Mouse (Mus musculus): ENCODE results near the gene Paqr5. TPM values are rescaled to one million over a fixed set of nuclear protein-coding genes. Genes with fewer than 3 reads are reported as not detected.

Paqr5 gene
- polyA plus RNA-seq (2015; fragmentation: Nextera tagmentation; extraction: Ambion mirVana): 0.24 and 3.7 TPM in 2 replicates

DNA sequence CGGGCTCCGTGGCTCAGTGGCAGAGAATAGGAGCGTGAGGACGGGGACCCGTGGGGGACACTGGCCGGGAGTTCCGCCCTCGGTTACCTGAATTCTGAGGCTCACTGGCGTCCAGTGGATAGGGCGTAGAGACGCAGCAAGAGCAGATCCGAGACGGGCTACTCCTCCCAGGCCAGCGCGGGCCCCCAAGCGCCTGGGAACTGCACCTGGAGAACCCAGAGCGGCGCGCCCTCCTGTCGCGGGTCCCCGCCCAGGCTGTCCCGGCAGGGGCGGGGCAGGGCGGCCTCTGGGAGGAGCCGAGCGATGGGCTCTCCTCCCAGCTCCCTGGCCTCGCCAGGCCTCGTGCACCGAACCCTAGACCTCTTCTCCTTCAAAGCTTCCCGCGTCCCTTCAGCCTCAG, at the start of gene Paqr5:
TSS of gene Paqr5 (minus strand) at position 257 of the 400 bp plus-strand sequence.
- no peak within 1 kb of the TSS for H3K9ac ChIP-seq (replicated peaks)
- H3K27ac ChIP-seq (replicated peaks): no peak within 1 kb of the TSS
- no peak for ATAC-seq (ENCODE audit: low FRiP score)
- WGBS: 2% methylated on average over 32 of the region's 32 CpGs
- peaks cover 11% of the 10 kb centered on the region for H3K4me1 ChIP-seq
- H3K36me3 ChIP-seq: no peaks in the 10 kb centered on the region
- peak within 1 kb of the TSS; percentile 28 for H3K4me3 ChIP-seq (replicated peaks)
- H3K4me2 ChIP-seq: peak within 1 kb of the TSS; percentile 60
- peaks cover 26% of the 10 kb centered on the region for H3K27me3 ChIP-seq (replicated peaks)
- no peaks in the 10 kb centered on the region for H3K9me3 ChIP-seq (replicated peaks)

DNA sequence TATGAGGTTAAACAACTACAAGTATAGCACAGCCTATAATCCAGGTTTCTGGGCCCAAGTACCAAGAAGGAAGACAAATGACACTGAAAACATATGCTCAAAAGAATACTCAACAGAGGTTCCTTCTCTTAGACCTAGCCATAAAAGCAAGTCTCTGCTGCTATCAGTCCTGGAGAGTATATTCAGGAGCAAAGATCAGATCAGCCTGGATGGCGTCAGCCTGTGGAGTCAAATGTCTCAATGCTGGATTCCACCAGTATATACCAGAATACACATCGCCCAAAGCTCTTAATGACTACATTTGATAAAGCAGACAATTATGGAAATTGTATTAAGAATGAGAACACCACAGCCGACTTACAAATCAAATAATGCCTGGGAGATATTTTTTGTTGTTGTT, 35.6 kb upstream of the Paqr5 start:
- H3K9ac ChIP-seq (replicated peaks): no peak overlapping the region
- no peak overlapping the region for H3K4me3 ChIP-seq (replicated peaks)
- no peak overlapping the region for H3K4me2 ChIP-seq
- no peak overlapping the region for H3K27ac ChIP-seq (replicated peaks)
- ATAC-seq (ENCODE audit: low FRiP score): no peak
- H3K9me3 ChIP-seq (replicated peaks): no peaks in the 10 kb centered on the region
- no peaks in the 10 kb centered on the region for H3K27me3 ChIP-seq (replicated peaks)
- 91% methylated on average over 3 of the region's 3 CpGs for WGBS
- peaks cover 15% of the 10 kb centered on the region; the same call in 1 of the 2 replicates for H3K36me3 ChIP-seq
- H3K4me1 ChIP-seq: no peaks in the 10 kb centered on the region

DNA sequence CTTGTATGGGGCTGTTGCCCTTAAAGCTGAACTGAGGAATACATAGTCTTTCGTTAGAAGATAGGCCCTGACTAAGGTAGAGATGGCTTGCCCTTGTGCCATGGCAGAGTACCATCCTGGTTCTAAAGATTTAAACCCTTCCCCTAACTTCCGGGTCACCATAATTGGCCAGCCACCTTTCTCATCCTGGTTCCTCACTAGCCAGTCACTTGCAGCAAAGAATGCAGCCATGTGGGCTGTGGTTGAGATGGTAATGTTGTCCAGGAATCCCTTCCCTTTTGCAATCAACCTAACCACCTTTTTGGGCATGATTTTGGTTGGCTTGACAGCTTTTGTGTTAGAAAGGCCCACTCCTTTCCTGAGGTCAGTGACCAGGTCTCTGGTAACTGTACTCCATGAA, 33.8 kb upstream of the Paqr5 start:
- Histone ChIP-seq H3K4me2 (no peak overlapping the region), H3K9me3 (replicated peaks) (no peaks in the 10 kb centered on the region), H3K36me3 (peaks cover 15% of the 10 kb centered on the region; the same call in 1 of the 2 replicates), H3K27ac (replicated peaks) (no peak overlapping the region), H3K4me1 (no peaks in the 10 kb centered on the region), H3K27me3 (replicated peaks) (no peaks in the 10 kb centered on the region), H3K9ac (replicated peaks) (no peak overlapping the region), H3K4me3 (replicated peaks) (no peak overlapping the region)
- ATAC-seq (ENCODE audit: low FRiP score): no peak
- WGBS: 92% methylated on average over 2 of the region's 2 CpGs

DNA sequence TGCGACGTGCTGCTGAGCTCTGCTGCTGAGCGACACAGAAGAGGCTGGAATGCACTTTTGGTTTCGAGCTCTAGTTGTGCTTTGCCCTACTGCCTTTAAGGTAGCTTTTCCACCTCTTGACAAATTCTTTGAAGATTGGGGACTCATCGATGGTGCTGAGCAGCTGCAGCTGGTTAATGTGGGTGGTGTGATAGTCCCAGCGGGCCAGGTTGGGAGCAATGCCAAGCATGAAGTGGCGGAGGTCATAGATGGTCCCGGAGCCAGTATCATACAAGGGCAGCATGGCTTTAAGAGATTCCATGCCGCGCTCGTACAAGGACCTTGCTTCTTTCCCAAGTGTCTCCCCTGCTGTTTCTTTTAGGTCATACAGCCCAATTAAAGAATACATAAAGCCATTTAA, 33.3 kb upstream of the Paqr5 start:
- no peak overlapping the region for H3K4me2 ChIP-seq
- H3K4me3 ChIP-seq (replicated peaks): no peak overlapping the region
- WGBS: 78% methylated on average over 11 of the region's 11 CpGs
- no peaks in the 10 kb centered on the region for H3K4me1 ChIP-seq
- H3K9ac ChIP-seq (replicated peaks): no peak overlapping the region
- H3K9me3 ChIP-seq (replicated peaks): no peaks in the 10 kb centered on the region
- no peak overlapping the region for H3K27ac ChIP-seq (replicated peaks)
- peaks cover 15% of the 10 kb centered on the region; the same call in 1 of the 2 replicates for H3K36me3 ChIP-seq
- no peaks in the 10 kb centered on the region for H3K27me3 ChIP-seq (replicated peaks)
- no peak for ATAC-seq (ENCODE audit: low FRiP score)

DNA sequence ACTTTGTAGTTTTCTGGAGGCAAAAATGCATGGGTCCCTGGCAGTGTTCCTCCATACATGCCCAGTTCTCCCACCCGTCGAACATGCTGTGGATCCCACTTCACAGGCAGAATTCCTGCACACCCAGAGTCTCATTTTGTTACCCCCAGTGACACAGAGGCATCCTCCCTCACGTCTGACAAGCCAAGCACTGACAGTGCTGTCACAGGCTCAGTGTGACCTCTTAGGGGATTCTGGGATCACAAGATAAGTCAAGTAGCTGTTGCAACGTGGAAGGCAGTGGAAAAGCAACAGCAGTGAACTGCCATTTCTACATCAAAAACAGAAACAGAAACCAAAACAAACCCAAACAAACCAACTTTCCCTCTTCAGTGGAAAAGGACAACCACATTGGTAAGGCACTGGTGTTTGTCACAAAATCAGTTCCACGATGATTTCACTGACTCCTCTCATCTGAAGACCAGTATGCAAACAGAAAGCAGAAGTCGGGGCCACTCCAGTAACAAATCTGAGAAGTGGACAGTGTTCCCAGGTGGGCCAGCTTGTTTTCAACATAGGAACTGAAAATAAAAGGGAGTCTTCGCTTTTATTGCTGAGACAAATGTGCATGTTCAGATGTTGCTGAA, 31.3 kb upstream of the Paqr5 start:
- Histone ChIP-seq H3K27ac (replicated peaks) (no peak overlapping the region), H3K4me3 (replicated peaks) (no peak overlapping the region), H3K4me1 (no peaks in the 10 kb centered on the region), H3K9ac (replicated peaks) (no peak overlapping the region), H3K9me3 (replicated peaks) (no peaks in the 10 kb centered on the region), H3K4me2 (no peak overlapping the region), H3K27me3 (replicated peaks) (no peaks in the 10 kb centered on the region), H3K36me3 (peaks cover 18% of the 10 kb centered on the region; the same call in 1 of the 2 replicates)
- WGBS: 81% methylated on average over 7 of the region's 7 CpGs
- ATAC-seq (ENCODE audit: low FRiP score): no peak

DNA sequence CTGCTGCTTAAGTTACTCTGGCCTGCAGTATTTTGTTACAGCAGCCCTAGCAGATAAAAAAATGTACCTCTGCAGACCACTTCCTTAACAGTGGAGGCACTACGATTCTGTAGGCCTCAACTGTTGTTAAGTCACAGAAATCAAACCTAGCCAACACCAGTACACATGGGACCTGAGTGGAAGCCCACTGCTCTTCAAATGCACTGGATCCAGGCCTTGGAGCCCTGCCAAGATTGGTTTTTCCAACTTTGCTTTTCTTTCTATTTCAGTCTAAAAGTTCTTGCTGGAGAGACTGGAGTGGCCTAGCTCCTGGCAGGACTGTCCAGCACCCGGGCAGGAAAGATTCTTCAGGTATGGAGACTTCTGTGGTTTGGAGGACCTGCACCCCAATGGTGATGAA, 29.6 kb upstream of the Paqr5 start:
- H3K36me3 ChIP-seq: peaks cover 18% of the 10 kb centered on the region; the same call in 1 of the 2 replicates
- H3K4me3 ChIP-seq (replicated peaks): no peak overlapping the region
- no peak for ATAC-seq (ENCODE audit: low FRiP score)
- H3K4me2 ChIP-seq: no peak overlapping the region
- no peaks in the 10 kb centered on the region for H3K4me1 ChIP-seq
- no peaks in the 10 kb centered on the region for H3K9me3 ChIP-seq (replicated peaks)
- no peak overlapping the region for H3K9ac ChIP-seq (replicated peaks)
- 92% methylated on average over 2 of the region's 2 CpGs for WGBS
- H3K27me3 ChIP-seq (replicated peaks): no peaks in the 10 kb centered on the region
- H3K27ac ChIP-seq (replicated peaks): no peak overlapping the region

DNA sequence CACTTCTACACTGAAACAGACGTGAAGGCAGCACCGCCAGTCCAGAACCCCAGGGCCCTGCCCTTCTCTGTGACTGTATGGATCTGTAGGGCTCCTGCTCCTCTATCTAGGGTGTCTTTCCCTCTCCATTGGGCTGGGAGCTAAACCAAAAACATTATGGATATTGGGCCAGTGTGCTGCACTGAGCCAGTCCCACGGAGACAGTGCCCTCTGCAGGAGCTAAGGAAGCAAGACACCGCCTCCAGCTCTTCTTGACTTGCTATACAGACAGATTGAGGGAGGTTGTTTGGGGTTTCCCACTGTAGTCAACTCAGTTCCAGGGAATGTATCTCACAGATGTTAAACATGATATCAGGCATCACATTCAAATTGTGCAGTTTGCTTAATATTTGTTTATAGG, 24.1 kb upstream of the Paqr5 start:
- 53% methylated on average over 4 of the region's 4 CpGs for WGBS
- H3K27ac ChIP-seq (replicated peaks): no peak overlapping the region

DNA sequence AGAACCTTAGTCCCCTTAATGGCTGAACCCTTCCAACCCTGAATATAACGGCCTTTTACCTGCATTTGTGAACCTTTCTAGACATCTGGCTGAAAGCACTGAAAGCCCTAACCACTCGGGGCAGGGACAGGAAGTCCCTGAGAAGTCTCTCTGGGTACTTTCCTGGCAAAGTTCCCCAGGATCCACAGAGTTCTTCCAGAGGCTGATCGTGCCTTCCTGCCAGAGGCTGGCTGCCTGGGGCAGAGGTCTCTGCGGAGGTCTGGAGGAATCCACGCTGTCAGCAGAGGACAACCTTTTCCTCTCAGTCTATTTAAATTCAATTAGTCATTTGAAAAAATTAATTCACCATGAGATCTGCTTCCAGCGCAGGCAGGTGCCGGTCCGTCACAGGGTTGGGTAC, 22.5 kb upstream of the Paqr5 start:
- Histone ChIP-seq H3K4me3 (replicated peaks) (no peak overlapping the region), H3K9me3 (replicated peaks) (no peaks in the 10 kb centered on the region), H3K4me1 (no peaks in the 10 kb centered on the region), H3K36me3 (peaks cover 3% of the 10 kb centered on the region; the same call in 1 of the 2 replicates), H3K27ac (replicated peaks) (no peak overlapping the region), H3K4me2 (no peak overlapping the region), H3K9ac (replicated peaks) (no peak overlapping the region), H3K27me3 (replicated peaks) (no peaks in the 10 kb centered on the region)
- WGBS: 65% methylated on average over 8 of the region's 8 CpGs
- ATAC-seq (ENCODE audit: low FRiP score): no peak

More for the DNA sequence above, 24.1 kb upstream of the Paqr5 start:
- H3K4me2 ChIP-seq: no peak overlapping the region
- no peaks in the 10 kb centered on the region for H3K4me1 ChIP-seq
- H3K9me3 ChIP-seq (replicated peaks): no peaks in the 10 kb centered on the region
- no peaks in the 10 kb centered on the region for H3K27me3 ChIP-seq (replicated peaks)
- H3K36me3 ChIP-seq: peaks cover 3% of the 10 kb centered on the region; the same call in 1 of the 2 replicates
- no peak overlapping the region for H3K9ac ChIP-seq (replicated peaks)
- no peak for ATAC-seq (ENCODE audit: low FRiP score)
- H3K4me3 ChIP-seq (replicated peaks): no peak overlapping the region

DNA sequence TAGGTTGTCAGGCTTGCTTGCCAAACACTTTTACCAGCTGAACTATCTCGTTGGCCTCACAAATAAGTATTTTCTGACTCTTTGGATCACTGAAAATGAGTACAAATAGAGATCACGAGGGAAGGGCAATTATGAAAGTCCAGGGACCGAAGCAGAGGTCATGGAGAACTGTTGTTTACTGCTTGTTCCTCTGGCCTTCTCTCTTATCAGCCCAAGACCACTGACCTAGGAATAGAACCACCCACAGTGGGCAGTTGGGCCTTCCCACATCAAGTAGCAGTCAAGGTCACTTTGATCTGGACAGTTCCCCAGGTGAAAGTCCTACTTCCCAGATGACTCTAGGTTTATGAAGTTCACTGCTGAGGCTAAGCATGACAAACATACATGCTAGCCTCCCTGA, 15.5 kb upstream of the Paqr5 start:
- WGBS: 85% methylated on average over 3 of the region's 3 CpGs
- Histone ChIP-seq H3K9me3 (replicated peaks) (no peaks in the 10 kb centered on the region), H3K27ac (replicated peaks) (no peak overlapping the region), H3K27me3 (replicated peaks) (no peaks in the 10 kb centered on the region), H3K4me3 (replicated peaks) (no peak overlapping the region), H3K4me2 (no peak overlapping the region), H3K4me1 (peaks cover 5% of the 10 kb centered on the region), H3K9ac (replicated peaks) (no peak overlapping the region), H3K36me3 (no peaks in the 10 kb centered on the region)
- no peak for ATAC-seq (ENCODE audit: low FRiP score)

DNA sequence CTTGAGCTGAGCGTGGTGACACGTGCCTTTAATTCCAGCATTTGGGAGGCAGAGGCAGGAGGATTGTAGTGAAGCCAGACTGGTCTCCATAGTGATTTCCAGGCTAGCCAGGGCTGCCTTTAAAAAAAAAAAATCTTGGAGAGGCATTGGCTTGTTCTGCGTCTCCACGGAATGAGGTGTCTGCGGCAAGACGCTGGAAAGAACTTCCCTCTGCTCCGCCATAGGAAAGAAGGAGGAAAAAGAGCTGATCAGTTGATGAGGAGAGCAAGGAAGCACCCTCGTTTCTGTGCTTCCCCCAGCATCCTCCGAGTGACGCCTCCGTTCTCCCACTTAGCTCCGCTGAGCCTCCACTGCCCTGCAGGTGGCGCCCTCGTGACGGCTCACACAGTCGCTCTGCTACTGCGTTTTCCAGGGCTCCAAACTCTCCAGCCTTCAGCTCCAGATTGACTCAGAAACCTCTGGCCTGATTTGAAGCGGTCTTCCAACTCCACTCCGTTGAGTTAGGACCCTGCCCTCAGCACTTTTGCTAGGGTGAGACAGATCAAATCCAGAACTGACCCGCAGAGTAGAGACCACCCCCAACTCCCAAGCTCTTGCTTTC, 13.5 kb upstream of the Paqr5 start:
- no peak overlapping the region for H3K27ac ChIP-seq (replicated peaks)
- WGBS: 5% methylated on average over 20 of the region's 20 CpGs
- H3K9me3 ChIP-seq (replicated peaks): no peaks in the 10 kb centered on the region
- peak overlapping the region; percentile 48 for H3K4me2 ChIP-seq
- ATAC-seq (ENCODE audit: low FRiP score): peak; percentile 81
- H3K27me3 ChIP-seq (replicated peaks): no peaks in the 10 kb centered on the region
- H3K36me3 ChIP-seq: no peaks in the 10 kb centered on the region
- peaks cover 5% of the 10 kb centered on the region for H3K4me1 ChIP-seq
- no peak overlapping the region for H3K9ac ChIP-seq (replicated peaks)
- peak overlapping the region; percentile 19; the same call in 1 of the 2 replicates for H3K4me3 ChIP-seq (replicated peaks)

DNA sequence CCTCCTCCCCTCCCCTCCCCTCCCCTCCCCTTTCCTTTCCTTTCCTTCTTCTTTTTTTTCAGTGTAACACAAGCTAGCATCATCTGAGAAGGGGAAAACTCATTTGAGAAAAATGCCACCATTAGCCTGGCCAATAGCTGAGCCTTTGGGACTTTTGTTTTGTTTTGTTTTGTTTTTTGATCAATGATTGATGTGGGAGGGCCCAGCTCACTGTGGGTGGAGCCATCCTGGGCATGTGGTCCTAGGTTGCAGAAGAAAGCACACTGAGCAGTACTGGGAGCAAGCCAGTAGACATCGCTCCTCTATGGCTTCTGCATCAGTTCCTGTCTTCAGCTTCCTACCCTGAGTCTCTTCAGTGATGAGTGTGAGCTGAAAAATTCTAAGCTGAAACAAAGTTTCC, 9.2 kb upstream of the Paqr5 start:
- Histone ChIP-seq H3K9ac (replicated peaks) (no peak overlapping the region), H3K4me1 (peaks cover 5% of the 10 kb centered on the region), H3K4me2 (no peak overlapping the region), H3K27ac (replicated peaks) (no peak overlapping the region), H3K36me3 (no peaks in the 10 kb centered on the region), H3K27me3 (replicated peaks) (no peaks in the 10 kb centered on the region), H3K9me3 (replicated peaks) (no peaks in the 10 kb centered on the region), H3K4me3 (replicated peaks) (no peak overlapping the region)
- ATAC-seq (ENCODE audit: low FRiP score): no peak
- WGBS: 88% methylated on average over 1 of the region's 1 CpGs

DNA sequence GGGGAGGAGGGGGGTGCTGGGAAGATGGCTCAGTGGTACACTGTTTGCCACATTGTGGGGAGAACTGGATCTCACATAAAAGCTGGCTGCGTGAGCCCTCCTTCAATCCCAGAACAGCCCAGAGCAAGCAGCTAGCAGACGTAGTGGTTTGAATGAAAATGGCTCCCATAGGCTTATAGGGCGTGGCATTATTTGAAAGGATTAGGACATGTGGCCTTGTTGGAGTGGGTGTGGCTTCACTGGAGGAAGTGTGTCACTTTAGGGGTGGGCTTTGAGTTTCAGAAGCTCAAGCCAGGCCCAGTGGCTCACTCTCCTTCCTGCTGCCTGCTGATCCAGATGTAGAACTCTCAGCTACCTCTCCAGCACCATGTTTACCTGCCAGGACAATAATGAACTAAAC, 5.5 kb upstream of the Paqr5 start:
- Histone ChIP-seq H3K4me1 (no peaks in the 10 kb centered on the region), H3K4me2 (no peak overlapping the region), H3K36me3 (no peaks in the 10 kb centered on the region), H3K9me3 (replicated peaks) (no peaks in the 10 kb centered on the region), H3K9ac (replicated peaks) (no peak overlapping the region), H3K27ac (replicated peaks) (no peak overlapping the region), H3K27me3 (replicated peaks) (peaks cover 3% of the 10 kb centered on the region), H3K4me3 (replicated peaks) (no peak overlapping the region)
- 85% methylated on average over 3 of the region's 3 CpGs for WGBS
- no peak for ATAC-seq (ENCODE audit: low FRiP score)
